Mouse (Mus musculus) neural tube, embryonic 14.5 days (tissue): ENCODE results near the gene Qrfpr. TPM values are rescaled to one million over a fixed set of nuclear protein-coding genes. Genes with fewer than 3 reads are reported as not detected.

Experiments
- ATAC-seq: fragments of 200-750 bp; cut with Nextera tagmentation; 2 replicates; pipeline ENCODE4 v1.8.0; 2017; ENCODE audit warnings: low read depth, mild to moderate bottlenecking, moderate TSS enrichment, moderate library complexity
- H3K27ac ChIP-seq: fragments of 300-500 bp; sonication (generic); 2 replicates; pipeline ENCODE4 v1.5.1; 2014; ENCODE audit warnings: low read depth, mild to moderate bottlenecking, control low read depth, low read length, moderate library complexity, mixed read lengths
- H3K27me3 ChIP-seq: fragments of 300-500 bp; sonication (generic); 2 replicates; pipeline ENCODE4 v1.6.1; 2014; ENCODE audit warnings: low read length; ENCODE audit not compliant: control insufficient read depth, insufficient read depth
- H3K36me3 ChIP-seq: fragments of 300-500 bp; sonication (generic); 2 replicates; pipeline ENCODE4 v1.6.1; 2014; ENCODE audit warnings: low read length, mixed read lengths; ENCODE audit not compliant: control insufficient read depth, insufficient read depth
- H3K4me1 ChIP-seq: fragments of 300-500 bp; sonication (generic); 2 replicates; pipeline ENCODE4 v1.6.1; 2014; ENCODE audit warnings: low read length; ENCODE audit not compliant: control insufficient read depth, insufficient read depth
- H3K4me2 ChIP-seq: fragments of 300-500 bp; sonication (generic); 2 replicates; pipeline ENCODE4 v1.6.1; 2014; ENCODE audit warnings: mild to moderate bottlenecking, low read depth, low read length, control low read depth
- H3K4me3 ChIP-seq: fragments of 300-500 bp; sonication (generic); 2 replicates; pipeline ENCODE4 v1.5.1; 2014; ENCODE audit warnings: low read depth, low read length, control low read depth, mixed read lengths
- H3K9ac ChIP-seq: fragments of 300-500 bp; sonication (generic); replicated peaks from 2 replicates; pipeline ENCODE4 v1.6.1; 2014; ENCODE audit warnings: low read depth, mild to moderate bottlenecking, control low read depth, low read length, mixed read lengths
- H3K9me3 ChIP-seq: fragments of 300-500 bp; sonication (generic); 2 replicates; pipeline ENCODE4 v1.6.1; 2016; ENCODE audit warnings: low read length; ENCODE audit not compliant: control insufficient read depth
- WGBS: fragments of 180-500 bp; shearing (Covaris S2); extraction: QIAGEN DNeasy Blood & Tissue Kit; methylation state at CpG from one replicate; pipeline ENCODE4 v1.1.7; 2014; 5-methylcytosine and 5-hydroxymethylcytosine counted together
- polyA plus RNA-seq: library from polyadenylated mRNA; unstranded; fragments of >200 nt; fragmentation: Nextera tagmentation; extraction: Ambion mirVana; gene quantifications from 2 replicates; pipeline ENCODE4 v1.2.1, GENCODE M21; 2014

Gene Qrfpr
- 1.3 and 2.5 TPM in 2 replicates for polyA plus RNA-seq

- Histone ChIP-seq H3K4me2 (peak within 1 kb of the TSS; percentile 45), H3K36me3 (no peaks in the 10 kb centered on the region), H3K9me3 (no peaks in the 10 kb centered on the region), H3K27ac (no peak within 1 kb of the TSS), H3K4me1 (no peaks in the 10 kb centered on the region), H3K27me3 (0 out of 2 replicates have a peak, but pooled peaks cover 2% of the 10 kb centered on the region), H3K9ac (no peak within 1 kb of the TSS), H3K4me3 (peak within 1 kb of the TSS; percentile 11)
- peak; percentile 68; the same call in 1 of the 2 replicates for ATAC-seq
- 12% methylated on average over 39 of the region's 39 CpGs for WGBS
These were observed at the start of gene Qrfpr for GRCm38 (mm10) chr3:36221743-36222682. Qrfpr (minus strand) TSS chr3:36222313.

GRCm38 (mm10) chr3:36263873-36264272, 41.8 kb upstream of the Qrfpr start:
- WGBS, result 91% methylated on average over 11 of the region's 11 CpGs
- no peaks in the 10 kb centered on the region for H3K36me3 ChIP-seq
- no peaks in the 10 kb centered on the region for H3K27me3 ChIP-seq
- H3K27ac ChIP-seq, result no peak overlapping the region
- no peaks in the 10 kb centered on the region for H3K9me3 ChIP-seq
- no peaks in the 10 kb centered on the region for H3K4me1 ChIP-seq
- ATAC-seq, result no peak
- no peak overlapping the region for H3K9ac ChIP-seq
- no peak overlapping the region for H3K4me3 ChIP-seq
- H3K4me2 ChIP-seq, result no peak overlapping the region

GRCm38 (mm10) chr3:36263265-36263664, 41.2 kb upstream of the Qrfpr start:
- Histone ChIP-seq H3K4me2 (no peak overlapping the region), H3K9ac (no peak overlapping the region), H3K27ac (no peak overlapping the region), H3K4me3 (no peak overlapping the region), H3K4me1 (no peaks in the 10 kb centered on the region), H3K36me3 (no peaks in the 10 kb centered on the region), H3K9me3 (no peaks in the 10 kb centered on the region), H3K27me3 (no peaks in the 10 kb centered on the region)
- ATAC-seq, result peak; percentile 66; the same call in 1 of the 2 replicates
- 47% methylated on average over 4 of the region's 4 CpGs for WGBS

GRCm38 (mm10) chr3:36250585-36250984, 28.5 kb upstream of the Qrfpr start:
- no peak overlapping the region for H3K4me3 ChIP-seq
- H3K4me2 ChIP-seq, result no peak overlapping the region
- H3K4me1 ChIP-seq, result no peaks in the 10 kb centered on the region
- no peaks in the 10 kb centered on the region for H3K36me3 ChIP-seq
- no peaks in the 10 kb centered on the region for H3K27me3 ChIP-seq
- H3K9me3 ChIP-seq, result no peaks in the 10 kb centered on the region
- H3K9ac ChIP-seq, result no peak overlapping the region
- ATAC-seq, result no peak
- H3K27ac ChIP-seq, result no peak overlapping the region
- WGBS, result 62% methylated on average over 5 of the region's 5 CpGs

GRCm38 (mm10) chr3:36248446-36248845, 26.3 kb upstream of the Qrfpr start:
- H3K27ac ChIP-seq, result no peak overlapping the region
- no peaks in the 10 kb centered on the region for H3K9me3 ChIP-seq
- H3K9ac ChIP-seq, result no peak overlapping the region
- no peak overlapping the region for H3K4me2 ChIP-seq
- no peaks in the 10 kb centered on the region for H3K27me3 ChIP-seq
- no peaks in the 10 kb centered on the region for H3K4me1 ChIP-seq
- H3K36me3 ChIP-seq, result no peaks in the 10 kb centered on the region
- 94% methylated on average over 2 of the region's 2 CpGs for WGBS
- H3K4me3 ChIP-seq, result no peak overlapping the region
- no peak for ATAC-seq

- H3K4me2 ChIP-seq, result no peak overlapping the region
- no peak overlapping the region for H3K27ac ChIP-seq
- H3K9ac ChIP-seq, result no peak overlapping the region
- 71% methylated on average over 2 of the region's 2 CpGs for WGBS
- H3K36me3 ChIP-seq, result no peaks in the 10 kb centered on the region
- no peaks in the 10 kb centered on the region for H3K9me3 ChIP-seq
- no peak overlapping the region for H3K4me3 ChIP-seq
- no peak for ATAC-seq
- H3K4me1 ChIP-seq, result no peaks in the 10 kb centered on the region
- H3K27me3 ChIP-seq, result no peaks in the 10 kb centered on the region
These were observed 7.8 kb upstream of the Qrfpr start for GRCm38 (mm10) chr3:36229941-36230340.

- Histone ChIP-seq H3K9me3 (no peaks in the 10 kb centered on the region), H3K27me3 (no peaks in the 10 kb centered on the region), H3K27ac (no peak overlapping the region), H3K9ac (no peak overlapping the region), H3K4me1 (no peaks in the 10 kb centered on the region), H3K4me3 (no peak overlapping the region), H3K4me2 (no peak overlapping the region), H3K36me3 (no peaks in the 10 kb centered on the region)
- WGBS, result 91% methylated on average over 1 of the region's 1 CpGs
- ATAC-seq, result no peak
These were observed 5.1 kb upstream of the Qrfpr start for GRCm38 (mm10) chr3:36227246-36227645.

- Histone ChIP-seq H3K4me2 (no peak overlapping the region), H3K9ac (no peak overlapping the region), H3K4me1 (no peaks in the 10 kb centered on the region), H3K27me3 (0 out of 2 replicates have a peak, but pooled peaks cover 2% of the 10 kb centered on the region), H3K9me3 (no peaks in the 10 kb centered on the region), H3K36me3 (no peaks in the 10 kb centered on the region), H3K27ac (no peak overlapping the region), H3K4me3 (no peak overlapping the region)
- 6% methylated on average over 2 of the region's 2 CpGs for WGBS
- no peak for ATAC-seq
These were observed 1.2 kb upstream of the Qrfpr start for GRCm38 (mm10) chr3:36223361-36223760.

GRCm38 (mm10) chr3:36212758-36213157, 9.4 kb downstream of the Qrfpr start:
- 87% methylated on average over 4 of the region's 4 CpGs for WGBS
- no peak overlapping the region for H3K4me3 ChIP-seq
- H3K36me3 ChIP-seq, result no peaks in the 10 kb centered on the region
- no peaks in the 10 kb centered on the region for H3K4me1 ChIP-seq
- no peak overlapping the region for H3K9ac ChIP-seq
- H3K27me3 ChIP-seq, result no peaks in the 10 kb centered on the region
- H3K27ac ChIP-seq, result no peak overlapping the region
- ATAC-seq, result no peak
- H3K9me3 ChIP-seq, result no peaks in the 10 kb centered on the region
- no peak overlapping the region for H3K4me2 ChIP-seq
